Mouse (Mus musculus): Measurements from ENCODE around the gene Rilp. TPM values are rescaled to one million over a fixed set of nuclear protein-coding genes. Genes with fewer than 3 reads are reported as not detected.
A peak's percentile ranks its signal among the peaks of the same experiment; 100 is the strongest.

Rilp gene
- 1 to 10 TPM; 1.7 to 3.1 TPM for total RNA-seq (2021)

- peak; percentile 42 to 57 for DNase-seq (ENCODE audit: extremely low spot score in 1 of 2, low spot score in 1 of 2)
Observed at GRCm38 (mm10) chr11:75509741-75510626, at the start of gene Rilp. Gene Rilp, plus strand, starts transcription at chr11:75510094.

- peak; percentile 62 to 74 for DNase-seq (ENCODE audit: extremely low spot score in 1 of 2, low spot score in 1 of 2)
Observed at GRCm38 (mm10) chr11:75460103-75460843, 49.6 kb upstream of the Rilp start.

- DNase-seq (ENCODE audit: extremely low spot score in 1 of 2, low spot score in 1 of 2), result peak; percentile 89 to 94
Observed at GRCm38 (mm10) chr11:75460844-75461742, 48.8 kb upstream of the Rilp start, which contains the start of gene Tlcd2. Gene Tlcd2, plus strand, starts transcription at chr11:75461715.

DNA sequence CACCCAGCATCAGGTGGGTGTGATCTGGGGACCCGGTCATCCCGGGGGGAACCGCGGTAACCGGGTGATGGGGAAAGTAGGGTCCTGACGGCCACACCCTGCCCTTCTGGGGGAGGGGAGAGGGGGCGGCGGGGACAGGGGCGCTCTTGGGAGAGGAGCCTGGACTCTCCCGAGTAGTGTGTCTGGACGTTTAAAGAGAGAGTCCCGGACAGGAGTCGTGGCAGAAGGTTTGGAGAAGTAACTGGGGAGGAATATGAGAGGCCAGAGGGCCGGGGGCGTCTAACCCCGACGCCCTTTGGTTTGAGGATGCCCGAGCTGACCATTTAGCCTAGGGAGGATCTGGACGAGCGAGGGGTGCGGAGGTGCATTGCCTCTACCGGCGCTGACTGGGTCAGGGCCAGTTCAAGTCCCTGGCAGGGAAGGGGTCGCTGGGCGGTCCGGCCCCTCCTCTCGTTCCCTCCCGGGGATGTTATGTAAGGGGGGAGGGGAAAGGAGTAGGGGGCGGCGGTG is 48.1 kb upstream of the Rilp start:
- DNase-seq (ENCODE audit: extremely low spot score in 1 of 2, low spot score in 1 of 2), result no peak

DNA sequence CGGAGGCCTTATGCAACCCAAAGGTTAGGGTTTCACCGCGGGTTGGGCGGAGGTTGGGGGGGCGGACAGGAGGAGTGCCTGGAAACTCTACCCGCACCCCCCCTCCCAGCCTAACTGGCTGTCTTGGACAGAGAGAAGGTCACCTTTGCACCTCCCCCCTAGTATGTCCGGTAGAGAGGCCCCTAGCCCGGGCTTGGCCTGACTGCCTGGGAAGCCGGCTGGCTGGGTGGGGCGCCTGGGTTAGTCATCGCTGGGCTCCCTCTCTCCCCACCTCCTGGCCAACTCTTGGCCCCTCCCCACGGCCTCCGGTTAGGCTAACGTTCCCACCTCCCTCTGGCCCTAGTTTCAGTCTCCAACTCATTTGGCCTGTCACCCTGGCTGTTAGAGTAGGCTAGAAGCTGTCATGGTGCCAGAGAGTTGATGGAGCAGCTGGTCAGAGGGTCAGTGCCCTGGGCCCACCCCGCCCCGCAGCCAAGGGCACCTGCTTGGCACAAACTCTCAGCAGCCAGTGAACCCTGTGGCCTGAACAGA is 47.6 kb upstream of the Rilp start:
- DNase-seq (ENCODE audit: extremely low spot score in 1 of 2, low spot score in 1 of 2), result no peak

DNA sequence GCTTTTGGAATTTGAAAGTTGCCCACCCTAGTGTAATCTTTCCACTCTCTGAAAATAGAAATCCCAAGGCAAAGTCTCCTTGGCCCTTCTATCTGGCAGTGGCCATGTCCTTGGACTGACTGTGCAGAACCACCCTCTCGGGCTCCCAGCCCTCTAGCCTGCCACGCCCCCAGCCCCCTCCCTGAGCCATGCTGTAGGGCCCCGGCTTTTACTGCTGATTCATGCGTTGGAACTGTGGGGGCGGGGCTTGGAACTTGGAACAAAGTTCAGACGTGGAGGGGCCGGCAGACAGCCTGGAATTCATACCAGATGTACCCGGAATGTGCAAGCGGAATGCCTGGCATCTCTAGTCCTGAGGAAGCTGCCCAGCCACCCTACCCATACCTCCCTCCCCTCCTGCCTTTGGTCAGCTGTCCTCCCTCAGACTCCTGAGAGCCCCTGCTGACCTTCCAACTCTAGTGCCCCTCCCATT is 47.0 kb upstream of the Rilp start:
- peak in 1 of 2 experiments; percentile 62 for DNase-seq (ENCODE audit: extremely low spot score in 1 of 2, low spot score in 1 of 2)

DNA sequence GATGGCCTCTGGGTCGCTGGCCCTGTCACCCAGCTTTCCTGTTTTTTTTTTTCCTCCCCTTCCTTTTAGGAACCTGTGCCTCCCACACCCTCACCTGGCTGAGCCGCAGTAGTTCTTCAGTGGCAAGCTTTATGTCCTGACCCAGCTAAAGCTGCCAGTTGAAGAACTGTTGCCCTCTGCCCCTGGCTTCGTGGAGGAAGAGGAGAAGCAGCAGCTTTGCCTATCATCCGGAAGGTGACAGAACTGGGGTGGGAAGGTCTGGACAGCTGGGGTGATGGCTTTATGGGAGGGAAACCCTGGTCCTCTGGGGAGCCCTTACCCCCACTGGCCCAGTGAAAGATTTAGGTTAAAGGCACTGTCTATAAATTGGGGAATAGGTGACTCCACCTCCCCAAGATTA is 46.3 kb upstream of the Rilp start:
- DNase-seq (ENCODE audit: extremely low spot score in 1 of 2, low spot score in 1 of 2), result no peak

DNA sequence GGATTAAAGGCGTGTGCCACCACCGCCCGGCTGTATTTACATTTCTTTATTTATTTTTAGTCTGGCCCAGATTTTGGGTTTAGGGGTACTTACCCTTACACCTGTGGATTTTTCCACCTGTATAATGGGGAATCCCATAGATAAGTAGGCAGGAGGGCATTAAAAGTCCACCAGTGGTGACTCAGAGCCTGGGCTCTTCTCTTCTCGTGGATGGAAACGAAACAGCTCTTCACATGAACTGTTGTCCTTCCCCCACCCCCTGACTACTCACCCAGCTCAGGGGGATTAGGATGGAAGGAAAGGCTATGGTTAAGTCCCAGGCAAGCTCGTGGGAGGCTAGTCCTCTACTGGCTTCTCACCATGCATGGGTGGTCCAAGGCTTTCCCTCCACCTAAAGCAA is 45.5 kb upstream of the Rilp start:
- DNase-seq (ENCODE audit: extremely low spot score in 1 of 2, low spot score in 1 of 2), result no peak

- no peak for DNase-seq (ENCODE audit: extremely low spot score in 1 of 2, low spot score in 1 of 2)
Observed at GRCm38 (mm10) chr11:75465051-75465450, 44.8 kb upstream of the Rilp start.

DNA sequence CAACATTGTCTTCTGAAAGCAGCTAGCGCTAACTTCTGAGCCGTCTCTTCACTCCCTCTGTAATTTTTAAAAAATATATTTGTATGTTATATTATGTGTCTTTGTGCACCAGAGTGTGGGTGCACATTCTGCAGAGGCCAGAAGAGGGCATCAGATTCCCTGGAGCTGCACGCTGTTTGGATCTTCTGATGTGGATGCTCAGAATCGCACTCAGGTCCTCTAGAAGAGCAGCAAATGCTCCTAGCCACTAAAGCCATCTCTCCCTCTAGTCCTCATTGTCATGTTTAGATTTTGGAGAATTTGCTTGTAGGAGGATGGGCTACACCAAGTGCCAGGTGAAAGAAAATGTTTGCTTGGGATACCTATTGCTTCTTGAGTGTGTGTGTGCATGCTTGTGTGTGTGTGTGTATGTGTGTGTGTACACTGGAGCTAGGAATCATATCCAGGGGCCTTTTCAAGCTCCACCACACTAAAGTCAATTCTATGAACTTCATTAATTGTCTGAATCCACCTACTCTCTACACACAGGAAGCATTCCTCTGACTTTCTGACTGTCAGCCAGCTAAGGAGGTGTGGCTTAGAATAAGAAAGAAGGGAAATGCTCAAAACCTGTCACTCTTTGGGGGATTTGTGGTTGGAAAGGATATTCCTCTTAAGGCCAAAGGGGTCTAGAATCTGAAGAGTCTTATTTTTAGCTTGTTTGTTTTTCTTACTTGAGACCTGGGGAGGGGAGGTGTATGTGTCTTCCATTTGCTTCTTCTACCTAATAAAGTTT is 43.0 kb upstream of the Rilp start:
- no peak for DNase-seq (ENCODE audit: extremely low spot score in 1 of 2, low spot score in 1 of 2)

DNA sequence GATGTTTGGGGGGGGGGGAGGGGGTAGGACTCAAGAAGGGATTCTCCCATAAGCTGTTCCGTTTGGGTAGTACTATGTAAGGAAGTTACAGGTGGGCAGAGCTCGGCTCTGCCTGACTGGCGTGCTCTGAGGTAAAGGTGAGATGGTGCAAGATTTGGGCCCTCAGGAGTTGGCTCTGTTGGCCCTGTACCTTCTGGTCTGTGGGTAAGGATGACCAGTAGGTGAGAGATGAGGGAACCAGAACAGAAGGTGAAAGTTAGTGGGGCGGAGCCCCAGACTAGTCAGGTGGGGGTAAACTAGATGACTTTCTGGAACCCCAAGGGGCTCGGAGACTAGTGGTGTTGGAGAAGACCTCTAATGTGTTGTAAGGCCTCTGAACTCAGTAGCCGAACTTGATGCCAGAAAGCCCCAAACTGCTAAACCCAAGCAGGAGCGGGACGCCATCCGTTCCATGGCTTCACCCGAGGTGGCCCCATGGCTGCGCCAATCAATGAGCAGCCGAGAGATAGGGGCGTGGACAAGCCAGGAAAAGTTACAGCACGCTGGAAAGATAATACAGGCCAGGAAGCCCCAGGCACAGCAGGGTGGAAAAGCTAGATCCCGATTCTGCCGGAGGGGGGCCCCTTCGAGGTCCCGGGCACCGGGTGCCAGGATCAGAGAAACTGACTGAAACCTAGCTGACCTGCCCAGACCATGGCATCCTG is 42.2 kb upstream of the Rilp start:
- DNase-seq (ENCODE audit: extremely low spot score in 1 of 2, low spot score in 1 of 2), result no peak

- DNase-seq (ENCODE audit: extremely low spot score in 1 of 2, low spot score in 1 of 2), result no peak
Observed at GRCm38 (mm10) chr11:75468410-75468809, 41.5 kb upstream of the Rilp start.

DNA sequence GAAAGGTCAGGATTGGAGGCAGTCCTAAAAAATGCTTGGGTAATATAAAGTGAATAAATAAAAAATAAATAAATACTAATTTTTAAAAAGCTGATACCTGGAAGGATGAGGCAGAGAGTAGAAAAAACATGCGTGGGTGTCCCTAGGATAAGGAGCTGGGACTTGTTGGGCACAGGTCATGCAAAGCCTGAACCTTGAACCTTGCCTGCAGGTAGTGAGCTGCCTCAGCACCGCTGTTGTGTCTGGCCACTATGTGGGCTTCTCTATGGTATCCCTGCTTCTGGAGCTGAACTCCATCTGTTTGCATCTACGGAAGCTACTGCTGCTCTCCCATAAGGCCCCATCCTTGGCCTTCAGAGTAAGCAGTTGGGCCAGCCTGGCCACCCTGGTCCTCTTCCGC is 40.6 kb upstream of the Rilp start:
- DNase-seq (ENCODE audit: extremely low spot score in 1 of 2, low spot score in 1 of 2), result no peak

DNA sequence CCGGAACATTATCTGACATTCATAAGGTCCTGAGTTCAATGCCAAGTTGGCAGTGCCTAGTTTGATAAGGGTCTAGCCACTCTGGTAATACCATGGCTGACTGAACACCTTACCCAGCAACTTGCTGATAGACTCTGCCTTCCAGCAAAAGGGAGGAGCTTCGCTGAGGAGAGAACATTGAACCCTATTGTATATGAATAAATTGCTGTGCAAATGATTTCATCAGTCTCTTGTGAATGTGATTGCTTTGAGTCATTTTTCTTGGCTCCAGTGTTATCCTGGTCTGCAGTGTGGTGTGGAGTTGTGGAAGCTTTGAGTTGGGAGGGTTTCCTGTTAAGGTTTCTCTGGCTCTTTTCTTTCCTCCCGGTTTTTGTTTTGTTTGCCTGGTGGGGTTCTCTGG is 39.2 kb upstream of the Rilp start:
- DNase-seq (ENCODE audit: extremely low spot score in 1 of 2, low spot score in 1 of 2), result no peak

DNA sequence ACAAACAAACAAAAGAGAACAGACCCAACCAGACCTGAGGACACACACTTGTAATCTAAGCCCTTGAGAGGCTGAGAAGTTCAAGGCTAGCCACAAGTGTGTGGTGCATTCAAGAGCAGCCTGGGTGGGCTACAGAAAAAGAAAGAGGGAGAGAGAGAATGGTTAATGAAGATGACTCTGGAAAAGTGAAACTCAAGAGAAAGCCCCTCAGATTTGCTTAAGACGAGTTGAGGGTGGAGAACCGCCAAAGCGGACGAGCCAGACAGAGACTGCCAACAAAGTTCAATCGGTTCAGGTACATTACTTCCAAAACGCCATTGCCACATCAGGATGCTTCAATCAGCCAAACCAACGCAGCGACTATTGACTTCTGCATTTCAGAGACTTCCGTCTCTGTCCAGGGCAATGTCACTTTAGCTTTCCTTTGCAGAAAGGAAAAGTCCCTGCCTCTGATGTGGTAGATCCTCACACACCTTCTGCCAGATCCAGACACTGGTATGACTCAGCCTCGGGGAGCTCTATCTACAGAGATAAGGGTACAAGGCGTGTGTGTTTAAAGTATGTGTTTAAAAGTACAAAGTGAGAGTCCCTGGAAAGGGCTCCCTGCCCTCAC is 37.3 kb upstream of the Rilp start:
- DNase-seq (ENCODE audit: extremely low spot score in 1 of 2, low spot score in 1 of 2), result no peak

DNA sequence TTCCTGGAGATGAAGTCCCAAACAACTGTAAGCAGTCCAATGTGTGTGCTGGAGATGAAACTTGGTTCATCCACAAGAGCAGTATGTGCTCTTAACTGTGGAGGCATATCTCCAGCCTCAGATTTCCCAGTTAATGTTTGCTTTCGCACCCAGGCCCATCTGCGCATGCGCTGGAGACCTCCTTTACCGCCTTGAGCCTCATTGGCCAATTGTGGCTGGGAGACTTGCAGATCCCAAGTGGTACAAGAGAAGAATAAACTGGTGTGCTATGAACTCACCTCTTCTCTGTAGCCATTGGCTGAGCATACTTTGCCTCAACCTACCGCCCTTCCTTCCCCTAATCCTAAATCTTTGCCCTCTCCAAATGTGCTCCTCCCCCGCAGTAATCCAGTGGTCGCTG is 36.5 kb upstream of the Rilp start:
- DNase-seq (ENCODE audit: extremely low spot score in 1 of 2, low spot score in 1 of 2), result no peak

DNA sequence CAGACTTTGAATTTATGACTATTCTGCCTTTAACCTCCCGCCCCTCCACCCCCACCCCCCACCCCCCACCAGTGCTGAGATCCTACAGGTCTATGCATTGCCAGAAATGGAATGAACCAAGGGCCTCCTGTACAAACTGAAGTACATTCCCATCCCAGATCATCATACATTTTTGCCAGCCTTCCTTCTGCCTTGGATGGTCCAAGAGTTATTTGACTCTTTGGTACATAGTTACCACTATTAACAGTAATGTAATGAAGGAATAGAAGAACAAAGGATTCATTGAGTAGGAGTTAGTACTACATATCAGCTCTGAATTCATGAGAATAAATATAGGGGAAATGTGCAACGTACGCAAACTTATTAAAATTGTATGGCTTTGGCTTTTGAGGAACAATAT is 23.7 kb upstream of the Rilp start:
- DNase-seq (ENCODE audit: extremely low spot score in 1 of 2, low spot score in 1 of 2), result no peak

DNA sequence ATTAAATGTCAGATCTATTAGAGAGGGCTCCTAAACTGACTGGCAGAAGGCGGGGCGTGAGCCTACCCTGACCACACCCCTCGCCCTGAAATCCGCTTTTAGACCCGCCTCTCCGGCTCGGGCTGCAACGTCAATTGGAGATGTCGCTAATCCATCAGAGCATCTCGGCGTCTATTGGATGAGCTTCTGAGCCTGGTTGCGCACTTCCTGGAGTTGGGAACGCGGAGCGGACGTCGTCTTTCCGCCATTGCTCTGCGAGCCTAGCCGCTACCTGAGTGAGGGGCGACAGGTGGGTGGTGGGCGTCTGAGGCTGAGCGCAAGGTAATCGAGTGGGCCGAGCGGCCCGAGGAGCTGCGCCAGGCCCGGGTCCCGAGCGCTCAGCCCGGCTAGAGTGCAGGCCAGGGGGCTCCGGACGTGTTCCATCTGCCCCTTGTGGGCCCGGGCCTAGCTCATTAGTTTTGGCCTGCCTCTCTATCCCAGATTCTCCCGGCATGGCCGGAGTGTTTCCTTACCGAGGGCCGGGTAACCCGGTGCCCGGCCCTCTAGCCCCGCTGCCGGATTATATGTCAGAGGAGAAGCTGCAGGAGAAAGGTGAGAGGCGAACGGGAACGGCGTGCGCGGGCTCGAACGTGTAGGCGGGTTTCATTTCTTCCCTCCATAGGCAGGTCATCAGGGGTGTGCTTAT is 23.2 kb upstream of the Rilp start, which contains the start of gene Prpf8:
Gene Prpf8, plus strand, starts transcription at position 216 of the 685 bp plus-strand sequence.
- peak; percentile 94 to 95 for DNase-seq (ENCODE audit: extremely low spot score in 1 of 2, low spot score in 1 of 2)

All from layer of hippocampus, postnatal 25 days (tissue).